Mouse (Mus musculus) kidney, embryonic 14.5 days (tissue): ENCODE results near the gene S1pr3. TPM values are rescaled to one million over a fixed set of nuclear protein-coding genes. Genes with fewer than 3 reads are reported as not detected.

ENCODE experiments used
- ATAC-seq: fragments of 200-750 bp; cut with Nextera tagmentation; 2 replicates; pipeline ENCODE4 v1.8.0; 2017; ENCODE audit warnings: moderate number of reproducible peaks, mild to moderate bottlenecking, moderate TSS enrichment, moderate library complexity; ENCODE audit not compliant: low FRiP score, low TSS enrichment
- H3K27ac ChIP-seq: fragments of 300-500 bp; sonication (generic); 2 replicates; pipeline ENCODE4 v1.5.1; 2014; ENCODE audit warnings: low read depth, mild to moderate bottlenecking, low read length, moderate library complexity, mixed read lengths
- H3K27me3 ChIP-seq: fragments of 300-500 bp; sonication (generic); 2 replicates; pipeline ENCODE4 v1.6.1; 2014; ENCODE audit warnings: mild to moderate bottlenecking, low read length; ENCODE audit not compliant: control insufficient read depth, insufficient read depth
- H3K36me3 ChIP-seq: fragments of 300-500 bp; sonication (generic); 2 replicates; pipeline ENCODE4 v1.6.1; 2014; ENCODE audit warnings: low read length, mixed read lengths; ENCODE audit not compliant: control insufficient read depth, insufficient read depth
- H3K4me1 ChIP-seq: fragments of 300-500 bp; sonication (generic); 2 replicates; pipeline ENCODE4 v1.6.1; 2014; ENCODE audit warnings: low read length, mixed read lengths; ENCODE audit not compliant: control insufficient read depth, insufficient read depth
- H3K4me2 ChIP-seq: fragments of 300-500 bp; sonication (generic); replicated peaks from 2 replicates; pipeline ENCODE4 v1.6.1; 2014; ENCODE audit warnings: low read depth, mild to moderate bottlenecking, low read length
- H3K4me3 ChIP-seq: fragments of 300-500 bp; sonication (generic); 2 replicates; pipeline ENCODE4 v1.5.1; 2014; ENCODE audit warnings: mild to moderate bottlenecking, low read length
- H3K9ac ChIP-seq: fragments of 300-500 bp; sonication (generic); 2 replicates; pipeline ENCODE4 v1.6.1; 2014; ENCODE audit warnings: low read depth, mild to moderate bottlenecking, low read length, moderate library complexity
- H3K9me3 ChIP-seq: fragments of 300-500 bp; sonication (generic); 2 replicates; pipeline ENCODE4 v1.6.1; 2016; ENCODE audit warnings: low read length; ENCODE audit not compliant: control insufficient read depth
- WGBS: fragments of 180-500 bp; shearing (Covaris S2); extraction: QIAGEN DNeasy Blood & Tissue Kit; methylation state at CpG from one replicate; pipeline ENCODE4 v1.1.7; 2014; 5-methylcytosine and 5-hydroxymethylcytosine counted together
- polyA plus RNA-seq: library from polyadenylated mRNA; unstranded; fragments of >200 nt; fragmentation: Nextera tagmentation; extraction: Ambion mirVana; gene quantifications from 2 replicates; pipeline ENCODE4 v1.2.1, GENCODE M21; 2014

S1pr3 gene
- polyA plus RNA-seq, 1 experiment from 2014 or later = 51.9 TPM

GRCm38 (mm10) chr13:51423647-51424046, 15.2 kb downstream of the S1pr3 start:
- Histone ChIP-seq H3K9ac (no peak overlapping the region), H3K9me3 (no peaks in the 10 kb centered on the region), H3K4me3 (no peak overlapping the region), H3K4me2 (no peak overlapping the region), H3K27me3 (no peaks in the 10 kb centered on the region), H3K4me1 (no peaks in the 10 kb centered on the region), H3K36me3 (peaks cover 24% of the 10 kb centered on the region; the same call in 1 of the 2 replicates), H3K27ac (no peak overlapping the region)
- no peak for ATAC-seq
- 80% methylated on average over 9 of the region's 9 CpGs for WGBS

DNA sequence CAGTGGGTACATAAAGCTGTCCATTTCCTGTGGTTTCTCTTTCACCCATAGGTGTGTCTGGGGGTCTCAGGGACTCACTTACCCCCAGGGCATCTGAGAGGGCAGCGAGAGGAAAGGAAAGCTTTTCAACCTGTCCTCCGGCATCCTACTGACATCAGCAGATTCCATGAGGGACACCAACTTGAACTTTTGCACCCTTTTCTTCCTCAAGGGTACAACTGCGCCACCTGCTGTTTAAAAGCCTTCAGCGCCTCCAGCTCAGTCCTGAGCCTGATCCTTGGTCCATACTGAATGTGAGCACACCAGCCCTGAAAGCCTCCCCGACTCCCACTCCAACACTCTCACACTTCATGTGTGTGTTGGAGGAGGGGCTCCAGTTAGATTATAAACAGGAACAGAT, 16.2 kb downstream of the S1pr3 start:
- H3K27ac ChIP-seq = no peak overlapping the region
- H3K9me3 ChIP-seq = no peaks in the 10 kb centered on the region
- WGBS = 12% methylated on average over 5 of the region's 5 CpGs
- H3K4me2 ChIP-seq = no peak overlapping the region
- no peak overlapping the region for H3K9ac ChIP-seq
- no peaks in the 10 kb centered on the region for H3K4me1 ChIP-seq
- H3K27me3 ChIP-seq = no peaks in the 10 kb centered on the region
- H3K36me3 ChIP-seq = peaks cover 20% of the 10 kb centered on the region; the same call in 1 of the 2 replicates
- no peak overlapping the region for H3K4me3 ChIP-seq
- ATAC-seq = peak; percentile 44; the same call in 1 of the 2 replicates

- Histone ChIP-seq H3K4me3 (no peak overlapping the region), H3K9ac (no peak overlapping the region), H3K36me3 (peaks cover 16% of the 10 kb centered on the region; the same call in 1 of the 2 replicates), H3K4me1 (no peaks in the 10 kb centered on the region), H3K4me2 (no peak overlapping the region), H3K9me3 (no peaks in the 10 kb centered on the region), H3K27me3 (no peaks in the 10 kb centered on the region), H3K27ac (no peak overlapping the region)
- ATAC-seq = no peak
- WGBS = 87% methylated on average over 4 of the region's 4 CpGs
Observed at GRCm38 (mm10) chr13:51425662-51426443, 17.4 kb downstream of the S1pr3 start.

DNA sequence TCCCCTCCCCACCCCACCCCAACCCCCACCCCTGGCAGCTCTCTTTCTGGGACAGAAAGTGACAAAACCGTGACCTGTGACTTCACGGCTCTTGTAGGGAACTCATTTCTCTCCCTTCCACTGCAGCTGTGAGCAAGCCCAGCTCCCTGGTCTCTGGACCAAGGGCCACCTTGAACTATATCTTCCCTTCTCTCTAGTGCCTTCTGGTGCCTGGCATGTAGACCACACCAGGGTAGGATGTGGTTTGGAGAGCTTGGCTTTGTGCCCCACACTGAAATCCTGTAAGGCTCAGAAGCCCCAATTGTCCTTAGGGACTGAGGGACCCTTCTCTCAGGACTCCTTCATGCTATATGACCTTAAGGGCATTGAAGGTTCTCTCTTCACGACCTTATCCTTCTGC, 24.9 kb downstream of the S1pr3 start:
- Histone ChIP-seq H3K9ac (no peak overlapping the region), H3K4me3 (no peak overlapping the region), H3K27me3 (no peaks in the 10 kb centered on the region), H3K4me2 (no peak overlapping the region), H3K9me3 (no peaks in the 10 kb centered on the region), H3K27ac (no peak overlapping the region), H3K36me3 (no peaks in the 10 kb centered on the region), H3K4me1 (no peaks in the 10 kb centered on the region)
- 31% methylated on average over 3 of the region's 3 CpGs for WGBS
- ATAC-seq = no peak

GRCm38 (mm10) chr13:51434460-51434859, 26.0 kb downstream of the S1pr3 start:
- no peak for ATAC-seq
- no peak overlapping the region for H3K4me3 ChIP-seq
- H3K4me2 ChIP-seq = no peak overlapping the region
- H3K27me3 ChIP-seq = no peaks in the 10 kb centered on the region
- H3K9me3 ChIP-seq = no peaks in the 10 kb centered on the region
- H3K9ac ChIP-seq = no peak overlapping the region
- H3K4me1 ChIP-seq = no peaks in the 10 kb centered on the region
- no peak overlapping the region for H3K27ac ChIP-seq
- no peaks in the 10 kb centered on the region for H3K36me3 ChIP-seq
- 73% methylated on average over 2 of the region's 2 CpGs for WGBS

GRCm38 (mm10) chr13:51435146-51435545, 26.7 kb downstream of the S1pr3 start:
- peak; percentile 49; the same call in 1 of the 2 replicates for ATAC-seq
- WGBS = 15% methylated on average over 2 of the region's 2 CpGs

DNA sequence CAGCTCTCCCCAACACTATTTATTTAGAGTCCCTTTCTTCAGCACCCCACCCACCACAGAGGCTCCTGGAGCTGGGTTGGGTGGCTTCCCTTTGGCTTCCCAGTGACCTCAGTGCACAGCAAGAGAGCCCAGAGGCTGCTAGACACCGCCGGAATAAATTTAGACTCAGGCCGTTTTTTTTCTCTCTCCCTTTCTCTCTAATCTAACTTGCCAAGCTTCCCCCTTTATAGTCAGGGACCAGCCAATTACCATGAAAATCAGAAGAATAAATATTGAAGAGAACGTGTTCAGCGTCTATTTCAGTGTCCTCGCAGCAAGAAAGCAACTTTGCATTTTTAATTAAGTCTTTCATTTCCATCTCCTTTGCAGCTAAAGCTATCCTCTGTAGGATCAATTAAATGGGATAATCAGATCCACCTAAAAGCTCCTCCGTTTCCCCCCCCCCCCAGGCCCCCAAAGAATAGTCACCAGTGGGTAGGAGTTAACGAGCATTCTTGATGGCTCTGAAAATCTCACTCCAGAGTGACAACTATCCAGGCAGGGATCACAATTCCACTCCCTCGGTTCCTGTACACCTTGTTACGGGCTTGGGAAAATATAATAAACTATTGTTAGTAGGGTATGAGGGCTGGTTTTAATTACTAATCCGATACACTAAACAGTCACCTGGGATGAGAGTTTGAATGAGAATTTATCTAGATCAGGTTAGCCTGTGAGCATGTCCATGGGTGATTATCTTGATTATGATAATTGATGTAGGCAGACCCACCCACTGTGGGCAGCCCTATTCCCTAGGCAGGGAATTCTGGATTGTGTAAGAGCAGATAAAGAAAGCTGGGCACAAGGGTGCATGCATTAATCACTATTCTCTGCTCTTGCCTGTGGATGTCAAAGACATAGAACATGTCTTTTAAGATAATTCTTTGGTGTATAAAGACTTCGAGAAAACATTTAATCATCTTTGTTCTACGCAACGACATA, 29.0 kb downstream of the S1pr3 start:
- Histone ChIP-seq H3K27me3 (no peaks in the 10 kb centered on the region), H3K4me1 (no peaks in the 10 kb centered on the region), H3K27ac (no peak overlapping the region), H3K4me3 (no peak overlapping the region), H3K9me3 (no peaks in the 10 kb centered on the region), H3K4me2 (no peak overlapping the region), H3K36me3 (no peaks in the 10 kb centered on the region), H3K9ac (no peak overlapping the region)
- WGBS = 85% methylated on average over 14 of the region's 14 CpGs
- no peak for ATAC-seq

More at GRCm38 (mm10) chr13:51435146-51435545, 26.7 kb downstream of the S1pr3 start:
- H3K4me1 ChIP-seq = no peaks in the 10 kb centered on the region
- H3K4me3 ChIP-seq = no peak overlapping the region
- H3K9me3 ChIP-seq = no peaks in the 10 kb centered on the region
- no peaks in the 10 kb centered on the region for H3K36me3 ChIP-seq
- no peak overlapping the region for H3K27ac ChIP-seq
- H3K27me3 ChIP-seq = no peaks in the 10 kb centered on the region
- no peak overlapping the region for H3K4me2 ChIP-seq
- no peak overlapping the region for H3K9ac ChIP-seq

DNA sequence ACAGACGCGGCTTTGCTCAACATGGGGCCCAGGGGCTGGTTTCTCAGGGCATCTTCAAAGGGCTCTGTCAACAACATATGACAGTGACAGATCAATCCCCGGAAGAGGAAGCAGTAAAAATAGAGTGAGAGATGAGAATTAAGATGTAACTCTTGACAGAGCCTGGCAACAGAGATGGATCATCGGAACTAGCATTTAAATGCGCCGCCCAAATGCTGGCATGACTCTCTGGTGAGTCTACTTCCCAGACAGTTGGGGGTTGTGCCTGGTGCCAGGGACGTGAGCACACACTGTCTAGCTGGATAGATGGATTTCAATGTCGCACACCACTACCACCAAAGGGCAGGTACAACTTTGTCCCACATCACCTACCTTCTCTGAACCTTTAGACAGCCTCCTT, 34.5 kb downstream of the S1pr3 start:
- Histone ChIP-seq H3K4me1 (no peaks in the 10 kb centered on the region), H3K4me3 (no peak overlapping the region), H3K9ac (no peak overlapping the region), H3K9me3 (no peaks in the 10 kb centered on the region), H3K4me2 (no peak overlapping the region), H3K27ac (no peak overlapping the region), H3K27me3 (no peaks in the 10 kb centered on the region), H3K36me3 (no peaks in the 10 kb centered on the region)
- 87% methylated on average over 8 of the region's 8 CpGs for WGBS
- ATAC-seq = no peak

GRCm38 (mm10) chr13:51446550-51446949, 38.1 kb downstream of the S1pr3 start:
- Histone ChIP-seq H3K4me3 (no peak overlapping the region), H3K27ac (no peak overlapping the region), H3K4me2 (no peak overlapping the region), H3K27me3 (no peaks in the 10 kb centered on the region), H3K9ac (no peak overlapping the region), H3K36me3 (no peaks in the 10 kb centered on the region), H3K4me1 (no peaks in the 10 kb centered on the region), H3K9me3 (no peaks in the 10 kb centered on the region)
- no peak for ATAC-seq
- 72% methylated on average over 4 of the region's 4 CpGs for WGBS
